Mouse (Mus musculus) ES-Bruce4 (cell line): Measurements from ENCODE around the gene E030030I06Rik.

Experiments used
- CTCF ChIP-seq: IDR thresholded peaks from one replicate; pipeline ENCODE4 v1.8.1; 2011; ENCODE audit warnings: low read depth, low read length
- EP300 ChIP-seq: IDR thresholded peaks from 2 replicates; pipeline ENCODE4 v1.6.1; 2011; ENCODE audit warnings: low read depth, low read length; ENCODE audit not compliant: insufficient read depth
- POLR2A ChIP-seq: IDR thresholded peaks from one replicate; pipeline ENCODE4 v1.8.1; 2011; ENCODE audit warnings: low read length; ENCODE audit not compliant: insufficient read depth

DNA sequence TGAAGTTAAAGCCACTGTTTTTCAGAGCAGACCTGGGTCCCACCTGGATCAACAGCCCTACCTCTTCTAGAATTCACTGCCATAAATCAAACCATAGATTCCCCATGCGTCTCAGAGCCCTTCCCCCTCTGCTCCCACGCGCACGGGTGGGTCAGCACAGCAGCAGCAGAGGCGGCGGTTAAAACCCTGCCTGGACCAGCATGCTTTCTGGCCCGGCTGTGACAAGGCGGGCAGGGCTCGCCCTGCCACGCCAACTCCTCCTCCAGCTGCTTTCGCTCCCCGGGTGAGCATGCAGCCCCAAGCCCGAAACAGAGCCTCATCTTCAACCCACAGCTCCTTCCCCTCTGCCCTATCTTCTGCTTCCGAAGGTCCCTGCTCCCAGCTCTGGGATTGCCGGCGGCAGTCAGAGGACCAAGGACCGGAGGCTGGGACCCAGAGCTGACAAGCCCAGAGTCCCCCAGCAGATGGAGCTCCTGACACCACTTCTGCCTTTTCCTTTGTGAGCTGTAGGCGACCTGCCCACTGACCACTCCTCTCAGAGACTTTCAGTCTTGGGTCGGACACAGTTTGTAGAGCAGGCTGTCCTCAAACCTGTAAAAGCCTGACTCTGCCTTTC is 8.3 kb downstream of the E030030I06Rik start:
- peak; percentile 60 for TF ChIP-seq CTCF
- no peak for TF ChIP-seq POLR2A
- TF ChIP-seq EP300, result no peak
